Mouse (Mus musculus): Measurements from ENCODE around the gene Prmt3. TPM values are rescaled to one million over a fixed set of nuclear protein-coding genes. Genes with fewer than 3 reads are reported as not detected.

Prmt3 gene
- polyA plus RNA-seq, 1 experiment from 2014 or later, result 56.3 TPM

DNA sequence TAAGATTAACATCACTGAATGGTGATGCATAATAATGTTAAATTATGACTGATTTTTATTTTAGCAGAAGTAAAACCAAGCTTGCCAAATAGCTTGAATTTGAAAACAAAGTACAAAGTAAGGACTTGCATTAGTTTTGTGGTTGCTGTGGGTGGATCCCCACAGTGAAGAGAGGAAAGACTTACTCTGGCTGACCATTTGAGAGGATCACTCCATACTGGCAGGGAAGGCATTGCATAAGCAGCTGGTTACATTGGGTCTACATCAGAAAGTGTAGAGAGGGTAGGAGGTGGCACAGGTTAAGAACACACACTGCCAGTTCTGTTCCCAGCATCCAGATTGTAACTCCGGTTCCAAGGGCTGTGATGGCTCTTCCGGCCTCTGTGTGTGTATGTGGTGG is 4.9 kb downstream of the Prmt3 start:
- H3K36me3 ChIP-seq (ENCODE audit: control insufficient read depth, insufficient read depth, low read length), result no peaks in the 10 kb centered on the region; the same call in 1 of the 2 replicates
- no peak overlapping the region for H3K9ac ChIP-seq (replicated peaks; ENCODE audit: low read depth, low read length)
- H3K9me3 ChIP-seq (ENCODE audit: control insufficient read depth, low read length), result no peaks in the 10 kb centered on the region
- no peak for ATAC-seq (ENCODE audit: low read depth)
- no peak overlapping the region for H3K4me2 ChIP-seq (ENCODE audit: low read depth, low read length)
- no peak overlapping the region for H3K27ac ChIP-seq (ENCODE audit: low read depth, low read length)
- WGBS, result 95% methylated on average over 2 of the region's 2 CpGs
- H3K4me3 ChIP-seq (ENCODE audit: low read depth, low read length), result no peak overlapping the region
- H3K27me3 ChIP-seq (ENCODE audit: control insufficient read depth, insufficient read depth, low read length), result no peaks in the 10 kb centered on the region
- H3K4me1 ChIP-seq (ENCODE audit: control insufficient read depth, insufficient read depth, low read length), result peaks cover 8% of the 10 kb centered on the region

DNA sequence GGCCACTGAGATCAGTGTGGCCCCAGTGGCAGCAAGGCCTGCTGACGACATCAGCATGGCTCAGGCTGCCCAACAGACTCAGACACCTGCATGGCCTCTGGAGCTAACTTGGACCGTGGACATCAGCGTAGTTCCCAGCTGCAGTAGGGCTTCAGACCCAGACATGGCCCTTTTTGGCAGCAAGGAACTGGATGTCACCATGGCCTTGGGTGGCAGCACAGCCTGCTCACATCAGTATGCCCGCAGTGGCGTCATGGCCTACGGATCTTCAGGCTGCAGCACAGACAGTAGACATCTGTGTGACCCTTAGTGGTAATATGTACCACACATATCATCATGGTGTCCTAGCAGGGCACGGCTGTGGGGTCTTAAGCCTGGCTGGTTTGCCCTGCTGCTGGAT is 7.0 kb downstream of the Prmt3 start:
- H3K27me3 ChIP-seq (ENCODE audit: control insufficient read depth, insufficient read depth, low read length), result no peaks in the 10 kb centered on the region
- no peaks in the 10 kb centered on the region for H3K4me1 ChIP-seq (ENCODE audit: control insufficient read depth, insufficient read depth, low read length)
- H3K27ac ChIP-seq (ENCODE audit: low read depth, low read length), result no peak overlapping the region
- 93% methylated on average over 7 of the region's 7 CpGs for WGBS
- H3K9ac ChIP-seq (replicated peaks; ENCODE audit: low read depth, low read length), result no peak overlapping the region
- no peak overlapping the region for H3K4me2 ChIP-seq (ENCODE audit: low read depth, low read length)
- ATAC-seq (ENCODE audit: low read depth), result no peak
- H3K36me3 ChIP-seq (ENCODE audit: control insufficient read depth, insufficient read depth, low read length), result no peaks in the 10 kb centered on the region; the same call in 1 of the 2 replicates
- no peak overlapping the region for H3K4me3 ChIP-seq (ENCODE audit: low read depth, low read length)
- H3K9me3 ChIP-seq (ENCODE audit: control insufficient read depth, low read length), result no peaks in the 10 kb centered on the region

DNA sequence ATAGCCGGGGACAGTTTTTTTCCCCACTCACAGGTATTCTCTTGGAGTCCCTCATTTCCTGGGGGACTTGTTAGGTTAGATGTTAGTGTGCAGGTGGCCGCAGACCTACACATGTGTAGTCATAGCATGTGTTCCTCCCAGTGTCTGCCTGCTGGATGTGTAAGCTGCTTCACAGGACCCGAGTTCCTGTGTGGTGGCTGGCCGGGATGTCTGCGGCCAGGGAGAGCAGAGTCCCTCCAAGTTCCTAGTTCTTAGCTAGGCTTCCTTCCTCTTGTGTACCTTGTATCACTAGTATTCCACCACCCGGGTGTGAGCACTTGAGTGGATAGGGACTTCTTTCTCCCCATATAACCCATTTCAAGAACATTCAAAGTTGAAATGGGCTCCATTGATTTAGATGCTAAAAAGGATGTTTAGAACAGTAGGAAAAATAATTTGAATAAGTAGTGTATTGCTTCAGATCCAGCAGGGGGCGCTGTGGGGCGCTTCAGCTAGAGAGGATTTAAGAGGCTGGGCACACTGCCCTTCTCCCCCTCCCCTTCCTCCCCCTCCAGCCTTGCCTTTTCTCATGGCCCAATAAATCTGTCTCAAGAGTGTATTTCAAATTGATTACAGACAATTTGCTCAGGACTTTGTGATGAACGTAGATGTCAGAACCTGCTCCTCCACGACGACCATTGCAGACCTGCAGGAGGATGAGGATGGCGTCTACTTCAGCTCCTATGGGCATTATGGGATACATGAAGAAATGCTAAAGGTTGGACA is 8.7 kb downstream of the Prmt3 start:
- peaks cover 2% of the 10 kb centered on the region for H3K36me3 ChIP-seq (ENCODE audit: control insufficient read depth, insufficient read depth, low read length)
- no peak overlapping the region for H3K27ac ChIP-seq (ENCODE audit: low read depth, low read length)
- H3K4me2 ChIP-seq (ENCODE audit: low read depth, low read length), result no peak overlapping the region
- 48% methylated on average over 12 of the region's 12 CpGs for WGBS
- peak; percentile 87 for ATAC-seq (ENCODE audit: low read depth)
- no peaks in the 10 kb centered on the region for H3K27me3 ChIP-seq (ENCODE audit: control insufficient read depth, insufficient read depth, low read length)
- H3K9ac ChIP-seq (replicated peaks; ENCODE audit: low read depth, low read length), result no peak overlapping the region
- H3K4me3 ChIP-seq (ENCODE audit: low read depth, low read length), result no peak overlapping the region
- no peaks in the 10 kb centered on the region for H3K9me3 ChIP-seq (ENCODE audit: control insufficient read depth, low read length)
- no peaks in the 10 kb centered on the region for H3K4me1 ChIP-seq (ENCODE audit: control insufficient read depth, insufficient read depth, low read length)

DNA sequence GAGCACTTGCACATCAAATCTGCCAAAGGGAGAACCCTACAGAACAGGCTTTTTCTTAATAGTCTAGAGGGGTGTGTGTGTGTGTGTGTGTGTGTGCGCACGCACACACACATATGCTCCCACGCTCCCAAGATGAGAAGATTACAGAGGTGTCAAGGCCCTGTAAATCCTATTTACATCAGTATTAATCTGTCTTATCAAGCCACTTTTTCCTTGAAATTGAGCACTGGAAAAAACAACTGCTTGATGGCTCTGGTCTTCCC is 9.2 kb downstream of the Prmt3 start:
- H3K4me2 ChIP-seq (ENCODE audit: low read depth, low read length), result no peak overlapping the region
- H3K4me1 ChIP-seq (ENCODE audit: control insufficient read depth, insufficient read depth, low read length), result no peaks in the 10 kb centered on the region
- no peak overlapping the region for H3K4me3 ChIP-seq (ENCODE audit: low read depth, low read length)
- 72% methylated on average over 3 of the region's 3 CpGs for WGBS
- ATAC-seq (ENCODE audit: low read depth), result peak; percentile 39; the same call in 1 of the 2 replicates
- H3K36me3 ChIP-seq (ENCODE audit: control insufficient read depth, insufficient read depth, low read length), result peaks cover 3% of the 10 kb centered on the region
- H3K9me3 ChIP-seq (ENCODE audit: control insufficient read depth, low read length), result no peaks in the 10 kb centered on the region
- no peak overlapping the region for H3K9ac ChIP-seq (replicated peaks; ENCODE audit: low read depth, low read length)
- H3K27ac ChIP-seq (ENCODE audit: low read depth, low read length), result no peak overlapping the region
- no peaks in the 10 kb centered on the region for H3K27me3 ChIP-seq (ENCODE audit: control insufficient read depth, insufficient read depth, low read length)

DNA sequence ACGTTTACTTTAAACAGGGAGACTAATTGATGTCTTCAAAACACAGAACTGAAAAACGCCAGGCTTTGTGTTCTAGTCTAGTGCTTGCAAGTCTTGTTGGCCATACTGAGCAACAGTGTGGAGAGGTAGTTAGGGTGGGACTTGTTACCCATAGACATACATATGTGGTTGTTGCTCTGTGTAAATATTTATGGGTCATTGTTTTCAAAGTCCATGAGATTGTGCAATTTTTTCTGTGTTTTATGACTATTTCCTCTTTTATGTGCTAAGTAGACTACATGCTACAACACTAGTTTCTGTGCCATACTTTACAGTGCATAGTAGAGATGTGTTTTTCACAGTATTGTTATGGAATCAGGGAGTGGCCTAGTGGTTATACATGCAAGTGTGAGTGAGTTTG is 16.2 kb downstream of the Prmt3 start:
- Histone ChIP-seq H3K4me2 (ENCODE audit: low read depth, low read length) (no peak overlapping the region), H3K4me3 (ENCODE audit: low read depth, low read length) (no peak overlapping the region), H3K9me3 (ENCODE audit: control insufficient read depth, low read length) (no peaks in the 10 kb centered on the region), H3K27ac (ENCODE audit: low read depth, low read length) (no peak overlapping the region), H3K36me3 (ENCODE audit: control insufficient read depth, insufficient read depth, low read length) (peaks cover 3% of the 10 kb centered on the region; the same call in 1 of the 2 replicates), H3K27me3 (ENCODE audit: control insufficient read depth, insufficient read depth, low read length) (no peaks in the 10 kb centered on the region), H3K4me1 (ENCODE audit: control insufficient read depth, insufficient read depth, low read length) (no peaks in the 10 kb centered on the region), H3K9ac (replicated peaks; ENCODE audit: low read depth, low read length) (no peak overlapping the region)
- no peak for ATAC-seq (ENCODE audit: low read depth)
- 94% methylated on average over 2 of the region's 2 CpGs for WGBS

DNA sequence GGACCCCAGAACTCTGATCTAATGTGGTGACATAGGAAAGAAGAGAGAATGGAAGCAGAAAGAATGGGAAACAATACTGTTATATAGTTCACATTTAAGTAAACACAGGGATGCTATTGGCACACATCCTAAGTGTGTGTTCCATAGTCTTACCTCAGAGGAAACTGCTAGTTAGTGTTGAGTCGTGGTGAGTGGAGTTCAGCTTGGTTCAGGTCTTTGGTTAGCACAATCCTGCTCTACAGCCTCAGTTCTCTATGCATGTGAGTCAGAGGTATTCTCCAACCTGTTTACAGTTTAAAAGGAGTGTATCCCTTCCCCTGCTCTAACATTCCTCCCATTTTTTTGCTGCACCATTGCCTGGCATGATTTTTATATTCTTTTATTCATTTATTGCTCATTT is 19.0 kb downstream of the Prmt3 start:
- Histone ChIP-seq H3K4me1 (ENCODE audit: control insufficient read depth, insufficient read depth, low read length) (no peaks in the 10 kb centered on the region), H3K4me2 (ENCODE audit: low read depth, low read length) (no peak overlapping the region), H3K4me3 (ENCODE audit: low read depth, low read length) (no peak overlapping the region), H3K27me3 (ENCODE audit: control insufficient read depth, insufficient read depth, low read length) (no peaks in the 10 kb centered on the region), H3K9me3 (ENCODE audit: control insufficient read depth, low read length) (no peaks in the 10 kb centered on the region), H3K9ac (replicated peaks; ENCODE audit: low read depth, low read length) (no peak overlapping the region), H3K36me3 (ENCODE audit: control insufficient read depth, insufficient read depth, low read length) (no peaks in the 10 kb centered on the region), H3K27ac (ENCODE audit: low read depth, low read length) (no peak overlapping the region)
- 82% methylated on average over 1 of the region's 1 CpGs for WGBS
- ATAC-seq (ENCODE audit: low read depth), result no peak

DNA sequence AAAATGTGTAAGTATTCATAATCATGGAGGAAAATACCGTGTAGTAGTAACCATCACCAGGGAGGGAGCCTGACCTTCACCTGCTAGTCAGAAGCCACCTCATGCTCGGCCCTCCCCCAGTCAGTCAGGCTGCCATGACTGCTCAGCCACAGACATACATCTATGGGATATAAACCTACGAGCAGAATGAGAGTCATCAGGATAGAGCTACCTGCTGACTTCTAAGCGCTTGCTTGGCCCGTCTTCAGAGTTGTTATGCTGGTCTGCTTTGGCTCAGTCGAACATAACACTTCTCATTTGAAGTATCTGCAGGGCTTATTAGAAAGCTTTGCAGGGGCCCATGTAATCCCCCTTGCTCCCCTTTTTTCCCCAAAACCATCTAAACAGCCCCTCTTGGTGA is 25.4 kb downstream of the Prmt3 start:
- H3K27me3 ChIP-seq (ENCODE audit: control insufficient read depth, insufficient read depth, low read length), result no peaks in the 10 kb centered on the region
- WGBS, result 90% methylated on average over 6 of the region's 6 CpGs
- H3K4me3 ChIP-seq (ENCODE audit: low read depth, low read length), result no peak overlapping the region
- H3K27ac ChIP-seq (ENCODE audit: low read depth, low read length), result no peak overlapping the region
- H3K4me2 ChIP-seq (ENCODE audit: low read depth, low read length), result no peak overlapping the region
- ATAC-seq (ENCODE audit: low read depth), result no peak
- no peaks in the 10 kb centered on the region for H3K36me3 ChIP-seq (ENCODE audit: control insufficient read depth, insufficient read depth, low read length)
- H3K4me1 ChIP-seq (ENCODE audit: control insufficient read depth, insufficient read depth, low read length), result no peaks in the 10 kb centered on the region
- H3K9me3 ChIP-seq (ENCODE audit: control insufficient read depth, low read length), result no peaks in the 10 kb centered on the region
- no peak overlapping the region for H3K9ac ChIP-seq (replicated peaks; ENCODE audit: low read depth, low read length)

DNA sequence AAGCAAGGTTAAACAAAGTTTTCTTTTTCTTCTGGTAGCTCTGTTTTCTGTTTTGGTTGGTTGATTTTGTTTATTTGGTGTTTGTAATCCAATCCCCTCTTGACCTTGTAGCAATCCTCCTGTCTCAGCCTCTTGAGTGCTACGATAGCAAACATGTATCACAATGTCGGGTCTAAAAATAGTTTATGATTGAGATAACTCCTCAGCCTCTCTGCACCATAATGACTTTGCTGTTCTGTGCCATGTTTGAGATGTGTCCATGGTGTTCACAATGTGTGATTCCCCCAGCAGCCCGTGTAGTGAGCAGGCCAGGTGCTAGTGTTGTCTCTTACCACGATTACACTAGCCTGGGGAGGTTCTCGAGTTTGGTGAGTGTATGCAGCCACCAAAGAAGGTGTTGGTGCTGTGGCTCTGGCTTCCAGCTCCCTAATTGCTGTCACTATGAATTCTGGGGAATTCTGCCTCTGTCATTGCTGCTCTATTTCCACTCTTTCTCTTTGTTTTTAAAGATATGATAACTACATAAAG is 26.6 kb downstream of the Prmt3 start:
- no peak for ATAC-seq (ENCODE audit: low read depth)
- H3K4me2 ChIP-seq (ENCODE audit: low read depth, low read length), result no peak overlapping the region
- H3K4me1 ChIP-seq (ENCODE audit: control insufficient read depth, insufficient read depth, low read length), result no peaks in the 10 kb centered on the region
- H3K27me3 ChIP-seq (ENCODE audit: control insufficient read depth, insufficient read depth, low read length), result no peaks in the 10 kb centered on the region
- H3K4me3 ChIP-seq (ENCODE audit: low read depth, low read length), result no peak overlapping the region
- no peak overlapping the region for H3K27ac ChIP-seq (ENCODE audit: low read depth, low read length)
- 77% methylated on average over 5 of the region's 5 CpGs for WGBS
- no peak overlapping the region for H3K9ac ChIP-seq (replicated peaks; ENCODE audit: low read depth, low read length)
- no peaks in the 10 kb centered on the region for H3K36me3 ChIP-seq (ENCODE audit: control insufficient read depth, insufficient read depth, low read length)
- no peaks in the 10 kb centered on the region for H3K9me3 ChIP-seq (ENCODE audit: control insufficient read depth, low read length)

DNA sequence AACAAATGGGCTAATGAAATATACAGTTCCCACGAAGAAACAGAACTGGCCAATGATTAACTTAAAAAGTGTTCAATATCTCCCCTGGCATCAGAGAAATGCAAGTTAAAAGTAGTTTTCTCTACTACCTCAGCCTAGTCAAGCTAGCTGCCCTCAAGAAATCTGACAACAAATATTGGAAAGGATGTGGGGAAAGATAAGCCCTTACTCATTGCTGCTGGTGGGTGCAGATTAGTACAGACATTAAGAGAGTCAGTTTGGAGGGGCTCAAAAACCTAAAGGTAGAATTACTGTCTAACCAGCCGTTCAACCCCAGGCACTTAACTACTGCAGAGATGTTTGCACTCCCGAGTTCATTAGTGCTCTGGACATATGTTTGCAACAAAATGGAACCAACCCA is 27.5 kb downstream of the Prmt3 start:
- Histone ChIP-seq H3K27me3 (ENCODE audit: control insufficient read depth, insufficient read depth, low read length) (no peaks in the 10 kb centered on the region), H3K4me3 (ENCODE audit: low read depth, low read length) (no peak overlapping the region), H3K9me3 (ENCODE audit: control insufficient read depth, low read length) (no peaks in the 10 kb centered on the region), H3K4me1 (ENCODE audit: control insufficient read depth, insufficient read depth, low read length) (no peaks in the 10 kb centered on the region), H3K36me3 (ENCODE audit: control insufficient read depth, insufficient read depth, low read length) (no peaks in the 10 kb centered on the region), H3K4me2 (ENCODE audit: low read depth, low read length) (no peak overlapping the region), H3K27ac (ENCODE audit: low read depth, low read length) (no peak overlapping the region), H3K9ac (replicated peaks; ENCODE audit: low read depth, low read length) (no peak overlapping the region)
- WGBS, result 43% methylated on average over 3 of the region's 3 CpGs
- ATAC-seq (ENCODE audit: low read depth), result no peak

Data from neural tube, embryonic 14.5 days (tissue).